Mouse (Mus musculus): ENCODE measurements around the gene Vmn1r78. TPM values are rescaled to one million over a fixed set of nuclear protein-coding genes. Genes with fewer than 3 reads are reported as not detected.
"Not testable (repeated sequence)": the region's sequence is repeated elsewhere in the genome, so short reads cannot be mapped to it uniquely, and the experiment has no call there.

The Vmn1r78 gene
- polyA plus RNA-seq (2015; fragmentation: Nextera tagmentation; extraction: Ambion mirVana), result not detected in 2 replicates

GRCm38 (mm10) chr7:12149957-12150356 is at the start of gene Vmn1r78:
Gene Vmn1r78, plus strand, starts transcription at chr7:12150257.
- H3K9ac ChIP-seq, result no peak within 1 kb of the TSS
- no peak within 1 kb of the TSS for H3K4me2 ChIP-seq
- no peaks in the 10 kb centered on the region for H3K4me1 ChIP-seq (replicated peaks)
- H3K4me3 ChIP-seq, result no peak within 1 kb of the TSS
- 72% methylated on average over 2 of the region's 2 CpGs for WGBS
- no peak for ATAC-seq (ENCODE audit: low FRiP score)
- H3K27me3 ChIP-seq, result no peaks in the 10 kb centered on the region
- no peaks in the 10 kb centered on the region for H3K9me3 ChIP-seq
- no peaks in the 10 kb centered on the region for H3K36me3 ChIP-seq
- no peak within 1 kb of the TSS for H3K27ac ChIP-seq

- H3K27me3 ChIP-seq; H3K4me3 ChIP-seq; H3K27ac ChIP-seq; H3K9ac ChIP-seq; H3K4me2 ChIP-seq; ATAC-seq (ENCODE audit: low FRiP score); H3K4me1 ChIP-seq (replicated peaks); H3K9me3 ChIP-seq; H3K36me3 ChIP-seq: not testable (repeated sequence)
- WGBS, result 61% methylated on average over 1 of the region's 1 CpGs
Measured at GRCm38 (mm10) chr7:12156463-12156862, 6.4 kb downstream of the Vmn1r78 start.

DNA sequence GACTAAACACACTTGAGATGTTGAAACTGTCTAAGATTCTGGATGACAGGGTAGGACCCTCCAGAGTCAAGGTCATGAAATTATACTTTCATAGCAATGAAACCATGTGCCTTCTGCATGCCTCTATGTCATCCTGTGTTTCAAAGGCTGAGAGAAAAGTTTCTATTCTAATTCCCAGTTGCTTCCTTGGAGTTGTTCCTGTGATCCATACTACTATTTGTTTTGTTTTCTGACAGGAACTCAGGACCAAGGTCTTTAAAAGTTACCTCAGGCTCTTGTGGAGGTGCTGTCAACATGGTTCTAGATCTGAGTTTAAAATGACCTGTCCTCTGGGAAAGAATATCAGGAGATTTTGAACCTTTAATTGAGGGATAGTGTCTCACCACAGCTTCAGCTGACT is 20.9 kb downstream of the Vmn1r78 start, which contains the start of gene Vmn1r79:
Vmn1r79 (plus strand) TSS at position 301 of the 400 bp plus-strand sequence.
- not testable (repeated sequence) for H3K9me3 ChIP-seq; H3K4me1 ChIP-seq (replicated peaks); H3K27me3 ChIP-seq; ATAC-seq (ENCODE audit: low FRiP score); H3K36me3 ChIP-seq; H3K4me3 ChIP-seq; H3K4me2 ChIP-seq; H3K9ac ChIP-seq; H3K27ac ChIP-seq

DNA sequence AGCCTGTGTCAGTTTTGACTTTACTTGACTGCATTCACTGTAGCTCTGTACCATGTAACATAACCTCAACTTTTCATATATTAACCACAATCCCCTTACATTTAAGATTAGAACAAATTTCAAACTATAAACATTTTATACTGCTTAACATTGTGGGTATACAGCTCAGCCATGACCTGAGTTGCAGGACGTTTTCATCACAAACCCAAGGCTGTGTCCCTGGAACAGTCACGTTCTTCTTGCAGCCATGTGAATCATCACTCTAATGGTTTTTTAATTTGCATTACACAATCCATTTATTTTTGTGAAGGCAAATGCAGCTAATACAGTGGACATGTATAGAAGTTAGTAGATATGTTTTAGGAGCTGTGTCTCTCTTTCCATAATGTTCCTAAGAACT is 22.9 kb downstream of the Vmn1r78 start:
- H3K4me1 ChIP-seq (replicated peaks); H3K4me2 ChIP-seq; H3K9ac ChIP-seq; H3K27ac ChIP-seq; H3K36me3 ChIP-seq; ATAC-seq (ENCODE audit: low FRiP score); H3K4me3 ChIP-seq; H3K27me3 ChIP-seq; H3K9me3 ChIP-seq: not testable (repeated sequence)
- 63% methylated on average over 2 of the region's 2 CpGs for WGBS

DNA sequence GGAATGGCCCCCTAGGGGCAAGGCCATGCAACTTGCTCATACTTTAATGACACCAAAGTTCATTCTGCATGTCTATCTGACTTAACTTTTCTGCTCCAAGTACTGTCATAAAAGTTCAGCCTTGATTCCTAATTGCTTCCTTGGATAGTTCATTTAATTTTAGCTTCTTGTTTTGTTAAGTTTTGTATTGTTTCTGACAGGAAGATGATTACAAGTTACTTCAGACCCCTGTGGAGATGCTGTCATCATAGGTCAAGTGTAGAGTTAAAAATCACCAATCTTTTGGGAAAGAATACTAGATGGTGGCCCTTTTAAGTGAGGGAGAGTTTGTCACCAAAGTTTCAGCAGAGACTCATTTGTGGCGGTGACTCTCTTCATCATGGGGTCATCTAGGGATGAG is 38.9 kb downstream of the Vmn1r78 start, which contains the start of gene Vmn1r80:
Vmn1r80 (plus strand) TSS at position 301 of the 400 bp plus-strand sequence.
- H3K4me2 ChIP-seq, result no peak within 1 kb of the TSS
- H3K9me3 ChIP-seq, result no peaks in the 10 kb centered on the region; the same call in none of the 2 replicates
- H3K4me3 ChIP-seq, result no peak within 1 kb of the TSS
- H3K36me3 ChIP-seq, result no peaks in the 10 kb centered on the region
- no peaks in the 10 kb centered on the region for H3K4me1 ChIP-seq (replicated peaks)
- no peak for ATAC-seq (ENCODE audit: low FRiP score)
- no peak within 1 kb of the TSS for H3K9ac ChIP-seq
- H3K27me3 ChIP-seq, result no peaks in the 10 kb centered on the region
- 86% methylated on average over 1 of the region's 1 CpGs for WGBS
- no peak within 1 kb of the TSS for H3K27ac ChIP-seq

DNA sequence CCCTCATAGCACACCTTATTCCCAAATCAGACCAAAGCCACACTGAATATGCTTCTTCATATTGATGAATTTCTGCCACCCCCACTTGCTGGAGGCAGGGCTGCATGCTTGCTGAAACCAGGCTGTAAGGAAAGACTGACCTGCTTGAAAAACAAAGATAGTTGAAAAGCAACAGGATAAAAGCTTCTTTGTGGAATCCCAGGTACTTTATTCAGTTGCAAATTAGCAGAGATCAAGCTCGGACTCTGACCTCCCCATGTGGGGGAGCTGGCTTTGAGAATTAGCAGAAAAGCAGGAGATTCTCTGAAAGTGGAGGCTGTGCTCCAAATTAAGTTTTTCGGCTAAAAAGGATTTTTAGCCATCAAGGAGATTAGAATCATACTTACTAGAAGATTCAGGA is 54.1 kb downstream of the Vmn1r78 start:
- H3K4me2 ChIP-seq, result no peak overlapping the region
- H3K9me3 ChIP-seq, result peaks cover 20% of the 10 kb centered on the region
- H3K9ac ChIP-seq, result no peak overlapping the region
- H3K27me3 ChIP-seq, result no peaks in the 10 kb centered on the region
- no peak overlapping the region for H3K27ac ChIP-seq
- no peak overlapping the region for H3K4me3 ChIP-seq
- WGBS, result 63% methylated on average over 2 of the region's 2 CpGs
- H3K4me1 ChIP-seq (replicated peaks), result no peaks in the 10 kb centered on the region
- ATAC-seq (ENCODE audit: low FRiP score), result no peak
- no peaks in the 10 kb centered on the region for H3K36me3 ChIP-seq

Other genes with a start within 250 kb of the Vmn1r78 start
- not detected in 2 replicates for gene Vmn1r76, start 212.0 kb upstream of the Vmn1r78 start, polyA plus RNA-seq (2015; fragmentation: Nextera tagmentation; extraction: Ambion mirVana)
- not detected in 2 replicates for gene Vmn1r77, start 113.5 kb upstream of the Vmn1r78 start, polyA plus RNA-seq (2015; fragmentation: Nextera tagmentation; extraction: Ambion mirVana)
- gene Vmn1r79, start 21.0 kb downstream of the Vmn1r78 start, polyA plus RNA-seq (2015; fragmentation: Nextera tagmentation; extraction: Ambion mirVana), result not detected in 2 replicates
- not detected in 2 replicates for gene Vmn1r80, start 39.0 kb downstream of the Vmn1r78 start, polyA plus RNA-seq (2015; fragmentation: Nextera tagmentation; extraction: Ambion mirVana)
- not detected in 2 replicates for gene Vmn1r81, start 118.0 kb downstream of the Vmn1r78 start, polyA plus RNA-seq (2015; fragmentation: Nextera tagmentation; extraction: Ambion mirVana)
- gene Vmn1r82, start 150.2 kb downstream of the Vmn1r78 start, polyA plus RNA-seq (2015; fragmentation: Nextera tagmentation; extraction: Ambion mirVana), result not detected in 2 replicates
- not detected in 2 replicates for gene Vmn1r83, start 179.2 kb downstream of the Vmn1r78 start, polyA plus RNA-seq (2015; fragmentation: Nextera tagmentation; extraction: Ambion mirVana)
- gene Vmn1r84, start 219.0 kb downstream of the Vmn1r78 start, polyA plus RNA-seq (2015; fragmentation: Nextera tagmentation; extraction: Ambion mirVana), result not detected in 2 replicates

Data from hindbrain, embryonic 13.5 days (tissue).